Mouse (Mus musculus) limb, embryonic 12.5 days (tissue): ENCODE data around the gene Nup210l. TPM values are rescaled to one million over a fixed set of nuclear protein-coding genes. Genes with fewer than 3 reads are reported as not detected.
A peak's percentile ranks its signal among the peaks of the same experiment; 100 is the strongest.
"Not testable (repeated sequence)": the region's sequence is repeated elsewhere in the genome, so short reads cannot be mapped to it uniquely, and the experiment has no call there.

Source experiments
- ATAC-seq: fragments of 200-750 bp; cut with Nextera tagmentation; 2 replicates; pipeline ENCODE4 v1.8.0; 2017; ENCODE audit warnings: low read depth, moderate TSS enrichment; ENCODE audit not compliant: insufficient number of reproducible peaks, insufficient read depth, low FRiP score, low TSS enrichment
- H3K27ac ChIP-seq: fragments of 300-500 bp; sonication (generic); 2 replicates; pipeline ENCODE4 v1.5.1; 2016; ENCODE audit warnings: mild to moderate bottlenecking, moderate library complexity
- H3K27me3 ChIP-seq: fragments of 300-500 bp; sonication (generic); 2 replicates; pipeline ENCODE4 v1.6.1; 2016; ENCODE audit warnings: mild to moderate bottlenecking, moderate library complexity
- H3K36me3 ChIP-seq: fragments of 300-500 bp; sonication (generic); 2 replicates; pipeline ENCODE4 v1.6.1; 2016; ENCODE audit warnings: mild to moderate bottlenecking, moderate library complexity
- H3K4me1 ChIP-seq: fragments of 300-500 bp; sonication (generic); replicated peaks from 2 replicates; pipeline ENCODE4 v1.6.1; 2016
- H3K4me2 ChIP-seq: fragments of 300-500 bp; sonication (generic); 2 replicates; pipeline ENCODE4 v1.6.1; 2016; ENCODE audit warnings: mild to moderate bottlenecking, moderate library complexity
- H3K4me3 ChIP-seq: fragments of 300-500 bp; sonication (generic); replicated peaks from 2 replicates; pipeline ENCODE4 v1.5.1; 2016; ENCODE audit warnings: mild to moderate bottlenecking
- H3K9ac ChIP-seq: fragments of 300-500 bp; sonication (generic); replicated peaks from 2 replicates; pipeline ENCODE4 v1.6.1; 2016; ENCODE audit warnings: mild to moderate bottlenecking, moderate library complexity
- H3K9me3 ChIP-seq: fragments of 300-500 bp; sonication (generic); 2 replicates; pipeline ENCODE4 v1.6.1; 2016; ENCODE audit warnings: mild to moderate bottlenecking, moderate library complexity
- WGBS: fragments of 180-500 bp; shearing (Covaris S2); methylation state at CpG from one replicate; pipeline ENCODE4 v1.1.7; 2016; 5-methylcytosine and 5-hydroxymethylcytosine counted together
- polyA plus RNA-seq: library from polyadenylated mRNA; unstranded; fragments of >200 nt; fragmentation: Nextera tagmentation; extraction: Ambion mirVana; gene quantifications from 2 replicates; pipeline ENCODE4 v1.2.1, GENCODE M21; 2016

Gene Nup210l
- polyA plus RNA-seq, 1 experiment from 2014 or later: 0.44 TPM

GRCm38 (mm10) chr3:90250791-90251190, 146.9 kb downstream of the Nup210l start:
- no peak overlapping the region for H3K4me3 ChIP-seq

GRCm38 (mm10) chr3:90251731-90252226, 147.8 kb downstream of the Nup210l start:
- not testable (repeated sequence) for H3K9ac ChIP-seq, H3K27ac ChIP-seq

More at GRCm38 (mm10) chr3:90250791-90251190, 146.9 kb downstream of the Nup210l start:
- Histone ChIP-seq H3K4me1 (peaks cover 28% of the 10 kb centered on the region), H3K27me3 (no peaks in the 10 kb centered on the region), H3K36me3 (peaks cover 26% of the 10 kb centered on the region), H3K9me3 (no peaks in the 10 kb centered on the region), H3K27ac (no peak overlapping the region), H3K9ac (no peak overlapping the region), H3K4me2 (no peak overlapping the region)
- 84% methylated on average over 6 of the region's 6 CpGs for WGBS
- ATAC-seq: no peak

GRCm38 (mm10) chr3:90252659-90253058, 148.7 kb downstream of the Nup210l start:
- not testable (repeated sequence) for H3K4me2 ChIP-seq, H3K9ac ChIP-seq, H3K27ac ChIP-seq, H3K9me3 ChIP-seq, H3K27me3 ChIP-seq, ATAC-seq, H3K4me3 ChIP-seq
- Histone ChIP-seq H3K4me1 (peaks cover 27% of the 10 kb centered on the region), H3K36me3 (peaks cover 38% of the 10 kb centered on the region)
- 90% methylated on average over 2 of the region's 2 CpGs for WGBS

More at GRCm38 (mm10) chr3:90251731-90252226, 147.8 kb downstream of the Nup210l start:
- not testable (repeated sequence) for H3K9me3 ChIP-seq, ATAC-seq, H3K4me3 ChIP-seq, H3K4me2 ChIP-seq, H3K27me3 ChIP-seq
- WGBS: 85% methylated on average over 11 of the region's 12 CpGs
- H3K4me1 ChIP-seq: peaks cover 29% of the 10 kb centered on the region
- H3K36me3 ChIP-seq: peaks cover 29% of the 10 kb centered on the region

DNA sequence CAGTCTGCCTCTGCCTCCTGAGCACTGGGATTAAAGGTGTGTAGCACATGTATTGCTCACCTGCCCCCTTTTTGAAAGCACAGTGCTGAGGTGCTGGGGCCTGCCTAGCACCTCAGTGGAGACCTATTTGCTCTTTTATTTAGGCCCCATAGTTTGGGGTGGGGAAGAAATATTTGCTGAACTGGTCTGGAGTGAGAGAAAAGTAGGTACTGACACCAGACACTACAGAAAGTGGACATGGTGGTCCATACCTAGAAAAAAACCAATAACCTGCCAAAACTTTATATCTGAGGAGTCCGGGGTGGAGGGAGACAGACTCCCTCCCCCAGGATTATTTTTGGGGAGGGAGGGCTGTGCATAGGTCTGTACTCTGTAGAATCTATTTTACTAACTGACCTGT, 149.2 kb downstream of the Nup210l start:
- H3K4me3 ChIP-seq: not testable (repeated sequence)
- H3K4me2 ChIP-seq: peak overlapping the region; percentile 89

GRCm38 (mm10) chr3:90253653-90254418, 149.9 kb downstream of the Nup210l start, which contains the start of gene Crtc2:
Crtc2 (plus strand) TSS chr3:90254163.
- H3K27ac ChIP-seq: peak within 1 kb of the TSS; percentile 87
- peak; percentile 96 for ATAC-seq
- no peaks in the 10 kb centered on the region for H3K27me3 ChIP-seq
- peaks cover 50% of the 10 kb centered on the region for H3K36me3 ChIP-seq
- H3K9ac ChIP-seq: peak within 1 kb of the TSS; percentile 86
- peak within 1 kb of the TSS; percentile 90 for H3K4me3 ChIP-seq
- 2% methylated on average over 40 of the region's 40 CpGs for WGBS
- peak within 1 kb of the TSS; percentile 89 for H3K4me2 ChIP-seq
- no peaks in the 10 kb centered on the region for H3K9me3 ChIP-seq
- H3K4me1 ChIP-seq: peaks cover 22% of the 10 kb centered on the region

More for the DNA sequence above, 149.2 kb downstream of the Nup210l start:
- peaks cover 26% of the 10 kb centered on the region for H3K4me1 ChIP-seq
- not testable (repeated sequence) for H3K9ac ChIP-seq, H3K27me3 ChIP-seq, H3K27ac ChIP-seq, H3K9me3 ChIP-seq
- peak; percentile 1; the same call in 1 of the 2 replicates for ATAC-seq
- WGBS: 88% methylated on average over 1 of the region's 1 CpGs
- peaks cover 43% of the 10 kb centered on the region for H3K36me3 ChIP-seq

GRCm38 (mm10) chr3:90254419-90255193, 150.7 kb downstream of the Nup210l start:
- Histone ChIP-seq H3K4me2 (peak overlapping the region; percentile 89), H3K27ac (peak overlapping the region; percentile 87), H3K9me3 (no peaks in the 10 kb centered on the region), H3K36me3 (peaks cover 53% of the 10 kb centered on the region), H3K4me1 (peaks cover 14% of the 10 kb centered on the region), H3K27me3 (no peaks in the 10 kb centered on the region), H3K4me3 (peak overlapping the region; percentile 90), H3K9ac (peak overlapping the region; percentile 86)
- WGBS: 1% methylated on average over 41 of the region's 41 CpGs
- peak; percentile 65 for ATAC-seq

DNA sequence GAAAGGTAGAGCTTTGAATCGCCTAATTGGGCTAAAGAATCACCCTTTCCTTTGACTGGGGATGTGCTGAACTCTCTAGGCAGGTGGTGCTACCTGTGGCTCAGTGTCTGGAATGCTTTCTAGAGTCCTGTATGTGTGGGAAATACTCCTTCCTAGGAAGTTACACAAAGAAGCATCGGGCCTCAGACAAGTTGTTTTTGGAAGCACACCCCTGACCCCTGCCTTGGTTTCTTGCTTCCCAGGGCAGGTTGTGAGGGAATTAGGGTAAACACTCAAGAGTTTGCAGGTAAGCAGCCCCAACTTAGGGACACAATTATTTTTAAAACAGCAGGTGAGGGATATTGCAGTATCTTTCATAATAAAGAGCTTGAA, 151.2 kb downstream of the Nup210l start:
- no peak for ATAC-seq
- peak overlapping the region; percentile 89 for H3K4me2 ChIP-seq
- 26% methylated on average over 2 of the region's 2 CpGs for WGBS
- peak overlapping the region; percentile 87 for H3K27ac ChIP-seq
- peak overlapping the region; percentile 90 for H3K4me3 ChIP-seq
- peak overlapping the region; percentile 86 for H3K9ac ChIP-seq
- no peaks in the 10 kb centered on the region for H3K9me3 ChIP-seq
- no peaks in the 10 kb centered on the region for H3K27me3 ChIP-seq
- peaks cover 53% of the 10 kb centered on the region for H3K36me3 ChIP-seq
- H3K4me1 ChIP-seq: peaks cover 14% of the 10 kb centered on the region

GRCm38 (mm10) chr3:90255784-90256353, 151.9 kb downstream of the Nup210l start:
- H3K4me2 ChIP-seq: peak overlapping the region; percentile 89
- WGBS: 93% methylated on average over 14 of the region's 14 CpGs
- no peaks in the 10 kb centered on the region for H3K9me3 ChIP-seq
- peaks cover 53% of the 10 kb centered on the region for H3K36me3 ChIP-seq
- ATAC-seq: no peak
- peaks cover 14% of the 10 kb centered on the region for H3K4me1 ChIP-seq
- no peaks in the 10 kb centered on the region for H3K27me3 ChIP-seq
- no peak overlapping the region; the same call in 1 of the 2 replicates for H3K9ac ChIP-seq
- no peak overlapping the region for H3K27ac ChIP-seq
- peak overlapping the region; percentile 90 for H3K4me3 ChIP-seq

GRCm38 (mm10) chr3:90256731-90257530, 153.0 kb downstream of the Nup210l start:
- Histone ChIP-seq H3K36me3 (peaks cover 54% of the 10 kb centered on the region), H3K4me3 (no peak overlapping the region), H3K27me3 (no peaks in the 10 kb centered on the region), H3K4me1 (peaks cover 14% of the 10 kb centered on the region), H3K9me3 (no peaks in the 10 kb centered on the region), H3K4me2 (no peak overlapping the region), H3K27ac (no peak overlapping the region), H3K9ac (no peak overlapping the region)
- no peak for ATAC-seq
- 91% methylated on average over 19 of the region's 19 CpGs for WGBS

DNA sequence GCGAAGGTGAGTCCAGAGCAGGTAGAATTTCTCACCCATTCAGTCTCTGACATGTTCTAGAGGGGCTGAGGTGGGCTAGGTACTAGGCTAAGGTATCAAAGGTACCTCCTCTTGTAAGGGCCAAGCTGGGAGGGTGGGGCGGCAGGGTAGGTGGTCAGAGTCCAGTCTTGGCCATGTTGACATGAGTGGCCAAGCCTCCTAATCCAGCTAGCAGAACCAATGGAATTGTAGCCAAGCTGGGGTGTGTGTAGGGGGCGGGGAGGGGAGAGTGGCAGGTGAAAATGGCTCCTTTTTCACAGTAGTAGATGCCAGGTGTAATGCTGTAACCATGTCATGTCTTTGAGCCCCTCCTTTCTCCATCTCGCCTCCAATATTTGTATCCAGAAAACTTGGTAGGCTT, 154.6 kb downstream of the Nup210l start:
- Histone ChIP-seq H3K4me2 (no peak overlapping the region), H3K4me1 (peaks cover 13% of the 10 kb centered on the region), H3K27ac (no peak overlapping the region), H3K27me3 (no peaks in the 10 kb centered on the region), H3K4me3 (no peak overlapping the region), H3K9ac (no peak overlapping the region), H3K9me3 (no peaks in the 10 kb centered on the region), H3K36me3 (peaks cover 70% of the 10 kb centered on the region)
- ATAC-seq: no peak
- 80% methylated on average over 4 of the region's 4 CpGs for WGBS
